Mouse (Mus musculus) liver, embryonic 16.5 days (tissue): Measurements from ENCODE around the gene Esam. TPM values are rescaled to one million over a fixed set of nuclear protein-coding genes. Genes with fewer than 3 reads are reported as not detected.

ENCODE experiments used
- ATAC-seq: fragments of 200-750 bp; cut with Nextera tagmentation; 2 replicates; pipeline ENCODE4 v1.8.0; 2017; ENCODE audit warnings: low read depth, mild to moderate bottlenecking, moderate number of reproducible peaks, moderate library complexity
- H3K27ac ChIP-seq: fragments of 300-500 bp; sonication (generic); 2 replicates; pipeline ENCODE4 v1.5.1; 2014; ENCODE audit warnings: mild to moderate bottlenecking, low read length
- H3K27me3 ChIP-seq: fragments of 300-500 bp; sonication (generic); 2 replicates; pipeline ENCODE4 v1.6.1; 2014; ENCODE audit warnings: low read depth, low read length, mixed read lengths; ENCODE audit not compliant: control insufficient read depth, insufficient read depth
- H3K36me3 ChIP-seq: fragments of 300-500 bp; sonication (generic); 2 replicates; pipeline ENCODE4 v1.6.1; 2014; ENCODE audit warnings: mild to moderate bottlenecking; ENCODE audit not compliant: control insufficient read depth, insufficient read depth
- H3K4me1 ChIP-seq: fragments of 300-500 bp; sonication (generic); 2 replicates; pipeline ENCODE4 v1.6.1; 2014; ENCODE audit warnings: low read depth, low read length, mixed read lengths; ENCODE audit not compliant: control insufficient read depth
- H3K4me2 ChIP-seq: fragments of 300-500 bp; sonication (generic); 2 replicates; pipeline ENCODE4 v1.6.1; 2014; ENCODE audit warnings: low read depth, low read length, mixed read lengths
- H3K4me3 ChIP-seq: fragments of 300-500 bp; sonication (generic); 2 replicates; pipeline ENCODE4 v1.5.1; 2014; ENCODE audit warnings: low read depth, mild to moderate bottlenecking, low read length
- H3K9ac ChIP-seq: fragments of 300-500 bp; sonication (generic); 2 replicates; pipeline ENCODE4 v1.6.1; 2014; ENCODE audit warnings: low read depth, low read length
- H3K9me3 ChIP-seq: fragments of 300-500 bp; sonication (generic); replicated peaks from 2 replicates; pipeline ENCODE4 v1.6.1; 2016; ENCODE audit warnings: low read length; ENCODE audit not compliant: control insufficient read depth
- WGBS: fragments of 180-500 bp; shearing (Covaris S2); extraction: QIAGEN DNeasy Blood & Tissue Kit; methylation state at CpG from one replicate; pipeline ENCODE4 v1.1.7; 2014; ENCODE audit not compliant: insufficient replicate concordance; 5-methylcytosine and 5-hydroxymethylcytosine counted together
- polyA plus RNA-seq: library from polyadenylated mRNA; unstranded; fragments of >200 nt; fragmentation: Nextera tagmentation; extraction: Ambion mirVana; gene quantifications from 2 replicates; pipeline ENCODE4 v1.2.1, GENCODE M21; 2015

Esam gene
- polyA plus RNA-seq, 1 experiment from 2014 or later: 16.0 TPM

GRCm38 (mm10) chr9:37526443-37527395 lies 1.2 kb upstream of the Esam start:
- Histone ChIP-seq H3K9ac (no peak overlapping the region), H3K27ac (no peak overlapping the region), H3K4me1 (peaks cover 3% of the 10 kb centered on the region), H3K4me2 (peak overlapping the region; percentile 41), H3K4me3 (peak overlapping the region; percentile 20), H3K36me3 (no peaks in the 10 kb centered on the region; the same call in 1 of the 2 replicates), H3K9me3 (no peaks in the 10 kb centered on the region), H3K27me3 (peaks cover 52% of the 10 kb centered on the region)
- 22% methylated on average over 21 of the region's 21 CpGs for WGBS
- no peak for ATAC-seq

- Histone ChIP-seq H3K9ac (no peak overlapping the region), H3K4me2 (no peak overlapping the region), H3K4me3 (peak overlapping the region; percentile 20), H3K27ac (no peak overlapping the region), H3K36me3 (no peaks in the 10 kb centered on the region), H3K9me3 (no peaks in the 10 kb centered on the region), H3K27me3 (peaks cover 54% of the 10 kb centered on the region), H3K4me1 (peaks cover 3% of the 10 kb centered on the region)
- WGBS: 20% methylated on average over 9 of the region's 9 CpGs
- no peak for ATAC-seq
Observed at GRCm38 (mm10) chr9:37528225-37528970, 520 bp downstream of the Esam start.

- Histone ChIP-seq H3K4me2 (peak overlapping the region; percentile 56), H3K27ac (0 out of 2 replicates have a peak overlapping the region, but pooled peaks have one; percentile 3), H3K9me3 (no peaks in the 10 kb centered on the region), H3K36me3 (no peaks in the 10 kb centered on the region), H3K4me1 (peaks cover 3% of the 10 kb centered on the region), H3K27me3 (peaks cover 54% of the 10 kb centered on the region), H3K4me3 (peak overlapping the region; percentile 36), H3K9ac (no peak overlapping the region)
- 1% methylated on average over 32 of the region's 32 CpGs for WGBS
- ATAC-seq: peak; percentile 49
Observed at GRCm38 (mm10) chr9:37530031-37530887, 2.4 kb downstream of the Esam start.

- WGBS: 8% methylated on average over 31 of the region's 31 CpGs
- no peak overlapping the region for H3K27ac ChIP-seq
Observed at GRCm38 (mm10) chr9:37530888-37531705, 3.2 kb downstream of the Esam start.

GRCm38 (mm10) chr9:37536851-37537250 lies 9.0 kb downstream of the Esam start:
- Histone ChIP-seq H3K4me2 (no peak overlapping the region), H3K9me3 (no peaks in the 10 kb centered on the region), H3K27me3 (peaks cover 1% of the 10 kb centered on the region; the same call in 1 of the 2 replicates), H3K27ac (no peak overlapping the region), H3K36me3 (no peaks in the 10 kb centered on the region), H3K4me1 (no peaks in the 10 kb centered on the region), H3K4me3 (no peak overlapping the region), H3K9ac (no peak overlapping the region)
- 62% methylated on average over 4 of the region's 4 CpGs for WGBS
- no peak for ATAC-seq

More at GRCm38 (mm10) chr9:37530888-37531705, 3.2 kb downstream of the Esam start:
- peak; percentile 58 for ATAC-seq
- Histone ChIP-seq H3K4me1 (peaks cover 3% of the 10 kb centered on the region), H3K4me3 (peak overlapping the region; percentile 36), H3K9me3 (no peaks in the 10 kb centered on the region), H3K4me2 (peak overlapping the region; percentile 56), H3K27me3 (peaks cover 54% of the 10 kb centered on the region), H3K9ac (no peak overlapping the region), H3K36me3 (no peaks in the 10 kb centered on the region)

GRCm38 (mm10) chr9:37537658-37538250 lies 9.9 kb downstream of the Esam start:
- ATAC-seq: no peak
- 61% methylated on average over 5 of the region's 5 CpGs for WGBS
- no peaks in the 10 kb centered on the region; the same call in 1 of the 2 replicates for H3K27me3 ChIP-seq

GRCm38 (mm10) chr9:37539170-37540025 lies 11.5 kb downstream of the Esam start, which contains the start of gene Vsig2:
TSS of gene Vsig2 (plus strand) at chr9:37539255.
- 56% methylated on average over 23 of the region's 23 CpGs for WGBS
- ATAC-seq: no peak
- H3K4me2 ChIP-seq: no peak within 1 kb of the TSS
- H3K4me1 ChIP-seq: peaks cover 1% of the 10 kb centered on the region
- no peak within 1 kb of the TSS for H3K4me3 ChIP-seq
- no peaks in the 10 kb centered on the region for H3K27me3 ChIP-seq
- H3K9ac ChIP-seq: no peak within 1 kb of the TSS
- H3K36me3 ChIP-seq: no peaks in the 10 kb centered on the region
- H3K27ac ChIP-seq: no peak within 1 kb of the TSS
- H3K9me3 ChIP-seq: no peaks in the 10 kb centered on the region

More at GRCm38 (mm10) chr9:37537658-37538250, 9.9 kb downstream of the Esam start:
- no peak overlapping the region for H3K4me3 ChIP-seq
- no peak overlapping the region for H3K4me2 ChIP-seq
- no peaks in the 10 kb centered on the region for H3K36me3 ChIP-seq
- H3K9ac ChIP-seq: no peak overlapping the region
- H3K27ac ChIP-seq: no peak overlapping the region
- H3K9me3 ChIP-seq: no peaks in the 10 kb centered on the region
- no peaks in the 10 kb centered on the region for H3K4me1 ChIP-seq
